In the genomic region with DNA sequence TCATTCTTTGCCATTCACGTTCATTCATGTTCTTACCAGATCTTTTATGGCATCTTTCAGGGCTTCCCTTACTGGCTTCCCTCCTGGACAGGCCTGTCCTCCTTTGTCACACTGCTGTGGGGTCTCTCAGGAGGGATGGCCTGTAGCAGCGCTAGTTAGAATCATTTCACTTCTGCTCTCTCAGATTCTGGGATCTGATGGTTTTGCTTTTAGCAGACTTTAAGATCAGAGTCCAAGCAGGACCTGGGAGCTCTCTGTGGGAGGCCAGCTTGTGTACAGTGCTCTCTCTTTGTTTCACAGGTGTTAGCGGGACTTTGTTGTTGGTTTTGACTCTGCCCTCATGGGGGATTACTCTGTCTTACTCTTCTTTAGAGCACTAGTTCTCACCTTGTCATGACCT, we compare ENCODE assay signal across 20 mouse cellular contexts. TPM values are rescaled to one million over a fixed set of nuclear protein-coding genes. Genes with fewer than 3 reads are reported as not detected.
A peak's percentile ranks its signal among the peaks of the same experiment; 100 is the strongest.
DNase-seq lines count a peak whose midpoint lies in the region; ATAC-seq and TF ChIP-seq lines count a peak whose summit lies in the region.
"Had no signal": no experiment of that assay in that cellular context is flagged by ENCODE, and none has a peak within 500 bp of the region (broad histone marks: within the 10 kb centered on the region; RNA-seq: fewer than 3 reads in every experiment).

No protein-coding gene starts in this region.

- no peak overlapping the region for H3K27ac ChIP-seq in kidney, postnatal 0 days
- peak overlapping the region; percentile 54 for H3K27ac ChIP-seq in ES-Bruce4 (ENCODE audit: insufficient read depth, low read length)
- no peak overlapping the region for H3K27ac ChIP-seq in hindbrain, embryonic 11.5 days (ENCODE audit: low read depth, low read length)
- H3K27ac ChIP-seq: embryonic facial prominence, embryonic 15.5 days; forebrain, embryonic 10.5 days; gastrocnemius, adult 2 months; heart, embryonic 10.5 days; hindbrain, embryonic 14.5 days; intestine, embryonic 15.5 days had no signal

- TF ChIP-seq POLR2A in ES-Bruce4 (IDR thresholded peaks at IDR 0.05; ENCODE audit: insufficient read depth, low read length): no peak

- H3K36me3 ChIP-seq in kidney, postnatal 0 days (ENCODE audit: insufficient read depth, low read length): no peaks in the 10 kb centered on the region
- no peaks in the 10 kb centered on the region for H3K36me3 ChIP-seq in ES-Bruce4 (ENCODE audit: control insufficient read depth, insufficient read depth, low read length, poor library complexity, severe bottlenecking)
- H3K36me3 ChIP-seq in hindbrain, embryonic 11.5 days (ENCODE audit: control insufficient read depth, insufficient read depth, low read length): no peaks in the 10 kb centered on the region
- H3K36me3 ChIP-seq: embryonic facial prominence, embryonic 15.5 days; heart, embryonic 10.5 days; intestine, embryonic 15.5 days had no signal

- TF ChIP-seq EP300 in ES-Bruce4 (IDR thresholded peaks at IDR 0.05; ENCODE audit: insufficient read depth, low read depth, low read length): no peak

- H3K4me3 ChIP-seq in kidney, postnatal 0 days (replicated peaks; ENCODE audit: low read depth, low read length): no peak overlapping the region
- no peak overlapping the region for H3K4me3 ChIP-seq in ES-Bruce4 (ENCODE audit: low read depth, low read length)
- H3K4me3 ChIP-seq in hindbrain, embryonic 11.5 days (ENCODE audit: low read depth, low read length): no peak overlapping the region
- H3K4me3 ChIP-seq: embryonic facial prominence, embryonic 15.5 days; erythroblast, embryonic 14.5 days; forebrain, embryonic 10.5 days; gastrocnemius, adult 2 months; heart, embryonic 10.5 days; intestine, embryonic 15.5 days had no signal

- no peak overlapping the region for H3K9ac ChIP-seq in kidney, postnatal 0 days (ENCODE audit: low read depth, low read length)
- no peak overlapping the region for H3K9ac ChIP-seq in ES-Bruce4 (ENCODE audit: low read depth, poor library complexity, severe bottlenecking)
- H3K9ac ChIP-seq in hindbrain, embryonic 11.5 days (ENCODE audit: low read depth, low read length): no peak overlapping the region
- H3K9ac ChIP-seq: embryonic facial prominence, embryonic 15.5 days; hindbrain, embryonic 14.5 days; intestine, embryonic 15.5 days had no signal

- 0 out of 2 replicates have a peak, but pooled peaks have one; percentile 17 for ATAC-seq in kidney, postnatal 0 days (replicated peaks; ENCODE audit: low FRiP score, low read depth)
- no peak for ATAC-seq in hindbrain, embryonic 11.5 days (ENCODE audit: low FRiP score)
- ATAC-seq: forebrain, embryonic 14.5 days; intestine, embryonic 15.5 days had no signal

- no peak for TF ChIP-seq CTCF in kidney, postnatal 0 days (IDR thresholded peaks at IDR 0.05; ENCODE audit: low read depth)
- TF ChIP-seq CTCF in ES-Bruce4 (IDR thresholded peaks at IDR 0.05; ENCODE audit: low read depth, low read length): no peak

- H3K4me2 ChIP-seq in kidney, postnatal 0 days (ENCODE audit: low read length): no peak overlapping the region
- no peak overlapping the region for H3K4me2 ChIP-seq in hindbrain, embryonic 11.5 days (replicated peaks; ENCODE audit: low read depth, low read length)
- H3K4me2 ChIP-seq: embryonic facial prominence, embryonic 15.5 days; hindbrain, embryonic 14.5 days; intestine, embryonic 15.5 days had no signal

- DNase-seq in kidney, postnatal 0 days (ENCODE audit: low spot score): no peak
- no peak for DNase-seq in kidney, postnatal 36 days
- DNase-seq in R1 (ENCODE audit: low read depth, low spot score): peak; percentile 75
- DNase-seq in mesoderm, embryonic 11.5 days (ENCODE audit: low read depth, low spot score): peak; percentile 50
- DNase-seq in hindbrain, embryonic 11.5 days (ENCODE audit: low spot score): no peak
- DNase-seq: adrenal gland, adult 2 months; adrenal gland, postnatal 25 days; cerebellum, adult 18-20 months; gastrocnemius, adult 2 months; gastrocnemius, postnatal 36 days; heart, adult 18-20 months; heart, postnatal 10 days had no signal

- no peaks in the 10 kb centered on the region for H3K9me3 ChIP-seq in kidney, postnatal 0 days (replicated peaks; ENCODE audit: low read length)
- peaks cover 3% of the 10 kb centered on the region; the same call in 1 of the 2 replicates for H3K9me3 ChIP-seq in ES-Bruce4 (replicated peaks; ENCODE audit: control insufficient read depth, insufficient read depth, low read length, poor library complexity, severe bottlenecking)
- H3K9me3 ChIP-seq in hindbrain, embryonic 11.5 days (ENCODE audit: control insufficient read depth, low read length): no peaks in the 10 kb centered on the region
- H3K9me3 ChIP-seq: embryonic facial prominence, embryonic 15.5 days; forebrain, embryonic 10.5 days; heart, embryonic 10.5 days; intestine, embryonic 15.5 days had no signal

- no peaks in the 10 kb centered on the region for H3K4me1 ChIP-seq in kidney, postnatal 0 days (replicated peaks; ENCODE audit: insufficient read depth, low read length)
- H3K4me1 ChIP-seq in ES-Bruce4 (ENCODE audit: control insufficient read depth, insufficient read depth, low read length): peaks cover 25% of the 10 kb centered on the region
- H3K4me1 ChIP-seq in hindbrain, embryonic 11.5 days (replicated peaks; ENCODE audit: control insufficient read depth, insufficient read depth, low read length): peaks cover 5% of the 10 kb centered on the region; the same call in 1 of the 2 replicates
- H3K4me1 ChIP-seq: intestine, embryonic 15.5 days had no signal

- WGBS in kidney, postnatal 0 days: 31% methylated on average over 3 of the region's 3 CpGs
- WGBS in hindbrain, embryonic 11.5 days: 40% methylated on average over 3 of the region's 3 CpGs

- H3K27me3 ChIP-seq in kidney, postnatal 0 days (ENCODE audit: insufficient read depth, low read length): no peaks in the 10 kb centered on the region
- no peaks in the 10 kb centered on the region for H3K27me3 ChIP-seq in ES-Bruce4 (ENCODE audit: control insufficient read depth, insufficient read depth, low read length, poor library complexity, severe bottlenecking)
- H3K27me3 ChIP-seq in hindbrain, embryonic 11.5 days (ENCODE audit: control insufficient read depth, insufficient read depth, low read length): no peaks in the 10 kb centered on the region
- H3K27me3 ChIP-seq: embryonic facial prominence, embryonic 15.5 days; intestine, embryonic 15.5 days had no signal

RNA-seq across cellular contexts. Expression of a gene that starts 23.0 kb away (rescaled TPM):
- polyA plus RNA-seq in kidney, postnatal 0 days (2015; fragmentation: Nextera tagmentation; extraction: Ambion mirVana): 1.9 and 2.0 TPM in 2 replicates
- polyA plus RNA-seq in ES-Bruce4 (2011; ENCODE audit: insufficient read depth, insufficient read length, low read depth, missing spikeins): 32.3 and 33.1 TPM in 2 replicates
- 7.1 TPM in 2 replicates for polyA plus RNA-seq in hindbrain, embryonic 11.5 days (2014; fragmentation: Nextera tagmentation; extraction: Ambion mirVana)
- polyA plus RNA-seq: erythroblast, embryonic 14.5 days had no signal

Comparison
In these comparisons a context has a peak if more than half of its experiments do, and no peak if none do; other contexts are left out.
1. DNase-seq: peak in R1 (single experiment) and mesoderm, embryonic 11.5 days (single experiment); none in kidney, postnatal 0 days (single experiment), kidney, postnatal 36 days (0 of 2) and hindbrain, embryonic 11.5 days (single experiment).